Mouse (Mus musculus): ENCODE measurements around the gene Nt5e. TPM values are rescaled to one million over a fixed set of nuclear protein-coding genes. Genes with fewer than 3 reads are reported as not detected.

The Nt5e gene
- polyA plus RNA-seq, 2 experiments: 19.1 to 27.3 TPM

DNA sequence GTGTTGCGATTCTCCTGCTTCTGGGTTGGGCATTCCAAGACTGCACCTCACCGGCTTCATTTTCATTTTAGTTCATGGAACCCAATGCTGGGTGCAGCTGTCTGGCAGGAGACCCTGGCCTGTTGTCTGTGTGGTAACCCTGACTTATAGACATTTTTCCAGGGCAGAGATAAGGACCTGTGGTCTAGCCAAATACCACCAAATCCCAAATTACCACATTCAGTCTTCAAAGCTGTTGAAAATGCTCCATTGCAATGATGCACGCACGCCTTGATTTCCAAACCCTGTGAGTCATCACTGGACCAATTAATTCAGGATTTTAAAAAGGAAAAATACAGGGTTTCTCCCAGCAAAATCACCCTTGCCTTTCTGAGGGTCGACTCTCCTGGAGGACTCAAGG is 41.5 kb downstream of the Nt5e start:
- WGBS: 86% methylated on average over 5 of the region's 5 CpGs
- ATAC-seq (ENCODE audit: low FRiP score, low read depth): no peak

DNA sequence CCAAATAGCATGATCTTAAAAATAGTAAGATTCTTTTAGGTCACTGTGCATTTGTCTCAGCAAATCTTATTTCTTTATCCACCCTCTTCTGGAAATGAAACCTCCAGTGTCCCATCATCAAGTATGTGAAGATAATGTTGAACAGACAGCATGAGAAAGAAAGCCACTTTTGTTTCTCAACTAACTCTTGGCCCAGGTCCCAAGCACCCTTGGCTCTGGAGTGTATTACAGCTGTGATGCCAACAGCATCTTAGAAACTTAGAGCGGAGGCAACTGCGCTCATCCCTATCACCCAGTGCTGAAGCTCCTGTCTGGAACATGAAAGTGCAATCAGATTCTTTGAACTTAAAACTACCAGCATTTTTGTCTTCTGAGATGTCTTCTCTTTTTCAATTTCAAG is 42.7 kb downstream of the Nt5e start:
- Histone ChIP-seq H3K4me2 (replicated peaks; ENCODE audit: low read depth, low read length, severe bottlenecking) (no peak overlapping the region), H3K4me1 (ENCODE audit: control insufficient read depth, insufficient read depth, low read length) (no peaks in the 10 kb centered on the region), H3K27ac (replicated peaks; ENCODE audit: low read depth, low read length) (no peak overlapping the region), H3K9me3 (ENCODE audit: control insufficient read depth, low read length) (no peaks in the 10 kb centered on the region), H3K4me3 (replicated peaks; ENCODE audit: low read length) (no peak overlapping the region), H3K27me3 (ENCODE audit: control insufficient read depth, insufficient read depth, low read length) (no peaks in the 10 kb centered on the region), H3K36me3 (ENCODE audit: control insufficient read depth, insufficient read depth, low read length) (peaks cover 8% of the 10 kb centered on the region), H3K9ac (ENCODE audit: low read depth, low read length, severe bottlenecking) (no peak overlapping the region)
- DNase-seq (ENCODE audit: low spot score) (no peak), ATAC-seq (ENCODE audit: low FRiP score, low read depth) (no peak)
- 93% methylated on average over 2 of the region's 2 CpGs for WGBS
- no peak for TF ChIP-seq POLR2A (IDR thresholded peaks at IDR 0.05; ENCODE audit: borderline replicate concordance, extremely low read depth, insufficient read depth, insufficient read length)

More for the DNA sequence above, 41.5 kb downstream of the Nt5e start:
- Histone ChIP-seq H3K9ac (ENCODE audit: low read depth, low read length, severe bottlenecking) (no peak overlapping the region), H3K27me3 (ENCODE audit: control insufficient read depth, insufficient read depth, low read length) (no peaks in the 10 kb centered on the region), H3K36me3 (ENCODE audit: control insufficient read depth, insufficient read depth, low read length) (peaks cover 6% of the 10 kb centered on the region; the same call in 1 of the 2 replicates), H3K9me3 (ENCODE audit: control insufficient read depth, low read length) (no peaks in the 10 kb centered on the region), H3K27ac (replicated peaks; ENCODE audit: low read depth, low read length) (no peak overlapping the region), H3K4me2 (replicated peaks; ENCODE audit: low read depth, low read length, severe bottlenecking) (no peak overlapping the region), H3K4me3 (replicated peaks; ENCODE audit: low read length) (no peak overlapping the region), H3K4me1 (ENCODE audit: control insufficient read depth, insufficient read depth, low read length) (no peaks in the 10 kb centered on the region)
- no peak for DNase-seq (ENCODE audit: low spot score)
- TF ChIP-seq POLR2A (IDR thresholded peaks at IDR 0.05; ENCODE audit: borderline replicate concordance, extremely low read depth, insufficient read depth, insufficient read length): no peak

DNA sequence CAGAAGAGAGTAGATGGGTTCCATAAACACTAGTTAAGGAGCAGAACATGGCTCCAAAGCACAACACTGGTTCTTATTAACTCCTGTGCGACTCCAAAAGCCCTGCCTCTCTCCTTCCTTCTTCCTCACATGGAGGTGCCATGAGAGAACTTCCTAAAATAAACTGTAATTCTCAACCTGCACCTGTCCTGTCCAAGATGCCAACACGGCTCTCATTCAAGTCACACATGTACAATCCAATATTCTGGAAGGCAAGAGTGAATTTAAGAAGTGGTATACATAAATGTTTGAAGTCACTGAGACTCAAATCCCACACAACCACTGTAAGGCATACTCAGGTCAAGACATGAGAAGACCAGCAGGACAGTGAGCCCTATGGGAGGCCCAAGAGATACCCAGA is 44.2 kb downstream of the Nt5e start:
- no peak overlapping the region for H3K9ac ChIP-seq (ENCODE audit: low read depth, low read length, severe bottlenecking)
- H3K36me3 ChIP-seq (ENCODE audit: control insufficient read depth, insufficient read depth, low read length): peaks cover 10% of the 10 kb centered on the region; the same call in 1 of the 2 replicates
- no peaks in the 10 kb centered on the region for H3K9me3 ChIP-seq (ENCODE audit: control insufficient read depth, low read length)
- ATAC-seq (ENCODE audit: low FRiP score, low read depth) (no peak), DNase-seq (ENCODE audit: low spot score) (no peak)
- TF ChIP-seq POLR2A (IDR thresholded peaks at IDR 0.05; ENCODE audit: borderline replicate concordance, extremely low read depth, insufficient read depth, insufficient read length): no peak
- WGBS: 88% methylated on average over 2 of the region's 2 CpGs
- H3K4me3 ChIP-seq (replicated peaks; ENCODE audit: low read length): no peak overlapping the region
- H3K27ac ChIP-seq (replicated peaks; ENCODE audit: low read depth, low read length): no peak overlapping the region
- no peaks in the 10 kb centered on the region for H3K4me1 ChIP-seq (ENCODE audit: control insufficient read depth, insufficient read depth, low read length)
- H3K27me3 ChIP-seq (ENCODE audit: control insufficient read depth, insufficient read depth, low read length): no peaks in the 10 kb centered on the region
- no peak overlapping the region for H3K4me2 ChIP-seq (replicated peaks; ENCODE audit: low read depth, low read length, severe bottlenecking)

DNA sequence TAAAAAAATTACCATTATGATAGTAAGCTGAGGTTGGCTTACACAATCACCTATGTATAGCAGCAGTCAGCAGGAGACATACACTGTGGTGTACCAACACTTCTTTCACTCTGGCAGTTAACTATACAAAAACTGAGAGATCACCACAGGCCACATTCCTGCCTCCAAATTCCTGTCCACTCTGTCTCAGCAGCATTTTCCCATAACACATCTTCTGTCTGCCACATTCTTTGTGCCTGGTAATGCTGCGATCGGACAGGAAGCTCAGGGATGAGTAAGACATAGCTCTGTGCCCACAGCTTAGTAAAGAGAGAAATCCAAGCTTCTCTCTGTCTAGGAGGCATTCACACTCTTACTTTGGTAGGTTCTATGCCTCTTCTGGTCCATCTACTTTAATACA is 46.0 kb downstream of the Nt5e start:
- no peaks in the 10 kb centered on the region for H3K9me3 ChIP-seq (ENCODE audit: control insufficient read depth, low read length)
- 84% methylated on average over 2 of the region's 2 CpGs for WGBS
- peaks cover 15% of the 10 kb centered on the region; the same call in 1 of the 2 replicates for H3K36me3 ChIP-seq (ENCODE audit: control insufficient read depth, insufficient read depth, low read length)
- H3K4me3 ChIP-seq (replicated peaks; ENCODE audit: low read length): no peak overlapping the region
- H3K9ac ChIP-seq (ENCODE audit: low read depth, low read length, severe bottlenecking): no peak overlapping the region
- H3K27me3 ChIP-seq (ENCODE audit: control insufficient read depth, insufficient read depth, low read length): no peaks in the 10 kb centered on the region
- no peak overlapping the region for H3K4me2 ChIP-seq (replicated peaks; ENCODE audit: low read depth, low read length, severe bottlenecking)
- TF ChIP-seq POLR2A (IDR thresholded peaks at IDR 0.05; ENCODE audit: borderline replicate concordance, extremely low read depth, insufficient read depth, insufficient read length): no peak
- no peak for DNase-seq (ENCODE audit: low spot score)
- no peak overlapping the region for H3K27ac ChIP-seq (replicated peaks; ENCODE audit: low read depth, low read length)
- no peak for ATAC-seq (ENCODE audit: low FRiP score, low read depth)
- H3K4me1 ChIP-seq (ENCODE audit: control insufficient read depth, insufficient read depth, low read length): no peaks in the 10 kb centered on the region

DNA sequence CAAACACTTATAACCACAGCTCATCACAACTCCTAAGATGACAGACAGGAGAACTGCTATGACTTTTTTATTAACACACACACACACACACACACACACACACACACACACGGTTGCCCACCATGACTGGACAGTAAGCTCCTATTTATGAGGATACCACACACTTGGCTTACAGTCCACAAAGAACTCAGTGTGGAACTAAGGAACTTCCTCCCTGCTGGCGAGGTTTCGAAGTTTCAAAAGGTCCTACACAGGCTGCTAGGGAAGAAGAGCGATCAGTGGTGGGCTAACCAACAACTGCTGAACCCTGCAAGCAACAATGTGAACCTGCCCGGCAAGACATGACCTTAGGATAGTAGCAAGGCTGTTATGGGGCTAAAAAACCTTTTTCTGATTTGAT is 50.5 kb downstream of the Nt5e start:
- no peaks in the 10 kb centered on the region for H3K27me3 ChIP-seq (ENCODE audit: control insufficient read depth, insufficient read depth, low read length)
- no peak overlapping the region for H3K27ac ChIP-seq (replicated peaks; ENCODE audit: low read depth, low read length)
- H3K4me3 ChIP-seq (replicated peaks; ENCODE audit: low read length): no peak overlapping the region
- ATAC-seq (ENCODE audit: low FRiP score, low read depth): no peak
- TF ChIP-seq POLR2A (IDR thresholded peaks at IDR 0.05; ENCODE audit: borderline replicate concordance, extremely low read depth, insufficient read depth, insufficient read length): no peak
- no peaks in the 10 kb centered on the region for H3K9me3 ChIP-seq (ENCODE audit: control insufficient read depth, low read length)
- no peaks in the 10 kb centered on the region for H3K4me1 ChIP-seq (ENCODE audit: control insufficient read depth, insufficient read depth, low read length)
- peaks cover 28% of the 10 kb centered on the region for H3K36me3 ChIP-seq (ENCODE audit: control insufficient read depth, insufficient read depth, low read length)
- WGBS: 76% methylated on average over 5 of the region's 5 CpGs
- H3K4me2 ChIP-seq (replicated peaks; ENCODE audit: low read depth, low read length, severe bottlenecking): no peak overlapping the region
- no peak overlapping the region for H3K9ac ChIP-seq (ENCODE audit: low read depth, low read length, severe bottlenecking)
- no peak for DNase-seq (ENCODE audit: low spot score)

DNA sequence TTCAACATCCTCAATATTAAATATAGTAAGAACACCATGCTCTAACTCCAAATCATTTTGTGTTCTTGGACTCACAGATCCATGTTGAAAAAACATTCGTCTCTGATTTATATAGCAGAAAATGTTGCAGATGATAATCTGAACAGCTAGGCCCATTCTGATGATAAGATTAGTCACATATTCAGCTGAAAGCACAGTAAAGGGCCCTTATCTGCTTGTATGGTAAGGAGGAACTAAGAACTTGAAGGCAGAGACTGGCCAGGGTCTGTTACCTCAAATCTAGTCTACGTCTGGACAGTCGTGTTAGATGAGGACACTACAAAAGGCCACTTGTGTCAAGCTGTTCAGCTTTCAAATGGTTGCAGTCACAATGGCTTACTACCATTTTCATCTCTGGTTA is 52.1 kb downstream of the Nt5e start:
- Histone ChIP-seq H3K9me3 (ENCODE audit: control insufficient read depth, low read length) (no peaks in the 10 kb centered on the region), H3K36me3 (ENCODE audit: control insufficient read depth, insufficient read depth, low read length) (peaks cover 37% of the 10 kb centered on the region), H3K4me1 (ENCODE audit: control insufficient read depth, insufficient read depth, low read length) (no peaks in the 10 kb centered on the region), H3K4me3 (replicated peaks; ENCODE audit: low read length) (no peak overlapping the region), H3K27ac (replicated peaks; ENCODE audit: low read depth, low read length) (no peak overlapping the region), H3K27me3 (ENCODE audit: control insufficient read depth, insufficient read depth, low read length) (no peaks in the 10 kb centered on the region), H3K4me2 (replicated peaks; ENCODE audit: low read depth, low read length, severe bottlenecking) (no peak overlapping the region), H3K9ac (ENCODE audit: low read depth, low read length, severe bottlenecking) (no peak overlapping the region)
- TF ChIP-seq POLR2A (IDR thresholded peaks at IDR 0.05; ENCODE audit: borderline replicate concordance, extremely low read depth, insufficient read depth, insufficient read length): no peak
- WGBS: 90% methylated on average over 3 of the region's 3 CpGs
- DNase-seq (ENCODE audit: low spot score): no peak
- no peak for ATAC-seq (ENCODE audit: low FRiP score, low read depth)
